Mouse (Mus musculus) heart, postnatal 0 days (tissue): ENCODE results near the gene Gm5127.

Experiments
- CTCF ChIP-seq: IDR thresholded peaks from 2 replicates; pipeline ENCODE4 v1.5.1; 2016; ENCODE audit warnings: antibody characterized with exemption, control low read depth, low read depth
- EP300 ChIP-seq: IDR thresholded peaks from 2 replicates; pipeline ENCODE4 v1.6.1; 2016; ENCODE audit warnings: antibody characterized with exemption, low read depth

DNA sequence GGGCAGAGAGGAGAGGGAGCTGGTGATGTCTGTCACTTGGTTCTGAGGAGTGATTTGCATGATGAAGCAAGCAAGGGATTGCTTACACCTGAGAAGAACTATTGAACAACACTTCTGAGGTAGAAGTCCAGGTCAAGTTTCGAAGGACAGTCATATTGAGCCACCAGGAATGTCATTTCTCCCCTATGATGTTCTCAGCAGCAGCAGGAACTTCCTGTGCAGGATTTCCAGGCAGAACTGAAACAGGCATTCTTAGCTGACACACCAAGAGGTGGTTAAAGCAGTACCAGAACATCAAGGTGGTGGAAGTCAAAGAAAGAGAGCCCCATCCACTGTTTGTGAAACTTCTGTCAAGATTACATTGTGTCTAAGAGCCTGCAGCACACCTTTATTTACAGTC is 172.3 kb downstream of the Gm5127 start:
- TF ChIP-seq CTCF (no peak), EP300 (no peak)
